Mouse (Mus musculus): ENCODE results near the gene Snapc3.

- TF ChIP-seq POLR2A (IDR thresholded peaks at IDR 0.05; ENCODE audit: insufficient read depth, low read depth, low read length) (no peak), CTCF (IDR thresholded peaks at IDR 0.05; ENCODE audit: insufficient read depth, low read depth, low read length) (no peak)
These were observed 82.9 kb downstream of the Snapc3 start for GRCm38 (mm10) chr4:83500154-83501036.
